Mouse (Mus musculus): ENCODE measurements around the gene Prmt8.

The Prmt8 gene

GRCm38 (mm10) chr6:127663263-127663662, 106.0 kb downstream of the Prmt8 start:
- in situ Hi-C loops (cut with MboI): no loop called here

GRCm38 (mm10) chr6:127661717-127662292, 107.5 kb downstream of the Prmt8 start:
- in situ Hi-C loops (cut with MboI): no loop called here

GRCm38 (mm10) chr6:127659966-127660365, 109.3 kb downstream of the Prmt8 start:
- in situ Hi-C loops (cut with MboI): no loop called here

GRCm38 (mm10) chr6:127659472-127659871, 109.8 kb downstream of the Prmt8 start:
- in situ Hi-C loops (cut with MboI): no loop called here

- in situ Hi-C loops (cut with MboI): no loop called here
Observed at GRCm38 (mm10) chr6:127657152-127657551, 112.1 kb downstream of the Prmt8 start.

- in situ Hi-C loops (cut with MboI): no loop called here
Observed at GRCm38 (mm10) chr6:127655988-127656387, 113.3 kb downstream of the Prmt8 start.

- in situ Hi-C loops (cut with MboI): no loop called here
Observed at GRCm38 (mm10) chr6:127641077-127641801, 128.0 kb downstream of the Prmt8 start.
